Mouse (Mus musculus) mammary gland, adult 2 months (tissue): ENCODE measurements around the gene Gm10198. TPM values are rescaled to one million over a fixed set of nuclear protein-coding genes. Genes with fewer than 3 reads are reported as not detected.

Experiments
- polyA plus RNA-seq: library from polyadenylated mRNA; depleted of rRNA; stranded (reverse); fragments of >200 nt; gene quantifications from 2 replicates; pipeline ENCODE4 v1.2.3, GENCODE M21; 2012; ENCODE audit warnings: low replicate concordance; rRNA removed

Gm10198 gene
- polyA plus RNA-seq: not detected in 2 replicates

DNA sequence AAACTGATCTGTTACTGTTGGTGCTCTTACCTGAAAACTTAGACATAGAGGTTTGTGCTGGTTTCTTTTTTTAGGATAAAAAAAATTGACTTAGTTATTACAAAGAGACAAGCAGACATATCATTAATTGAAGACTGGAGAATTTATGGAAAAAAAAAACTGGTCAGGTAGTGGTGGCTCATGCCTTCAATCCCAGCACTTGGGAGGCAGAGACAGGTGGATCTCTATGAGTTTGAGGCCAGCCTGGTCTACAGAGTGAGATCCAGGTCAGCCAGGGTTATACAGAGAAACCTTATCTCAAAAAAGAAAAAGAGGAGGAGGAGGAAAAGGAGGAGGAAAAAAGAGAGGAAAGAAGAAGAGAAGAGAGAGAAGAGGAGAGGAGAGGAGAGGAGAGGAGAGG, at the start of gene Gm10198:
Gene Gm10198, plus strand, starts transcription at position 301 of the 400 bp plus-strand sequence.

Other genes with a start within 250 kb of the Gm10198 start
- 1.2 and 4.0 TPM in 2 replicates for gene Gpbp1, start 102.7 kb upstream of the Gm10198 start, polyA plus RNA-seq
- gene Gm49496, start 42.8 kb upstream of the Gm10198 start, polyA plus RNA-seq: not detected in 2 replicates
- gene Mier3, start 88.2 kb downstream of the Gm10198 start, polyA plus RNA-seq: 3.7 and 6.4 TPM in 2 replicates
- 29.7 and 35.8 TPM in 2 replicates for gene Map3k1, start 216.2 kb downstream of the Gm10198 start, polyA plus RNA-seq